Mouse (Mus musculus): ENCODE results near the gene Nrxn3. TPM values are rescaled to one million over a fixed set of nuclear protein-coding genes. Genes with fewer than 3 reads are reported as not detected.

The Nrxn3 gene
- polyA plus RNA-seq, 1 experiment from 2014 or later, result 16.9 TPM

- ATAC-seq (ENCODE audit: low FRiP score) (no peak), DNase-seq (ENCODE audit: low spot score, missing footprints) (no peak)
- 83% methylated on average over 1 of the region's 1 CpGs for WGBS
- Histone ChIP-seq H3K4me2 (no peak overlapping the region), H3K9ac (ENCODE audit: low read length) (no peak overlapping the region), H3K36me3 (ENCODE audit: control insufficient read depth, insufficient read depth, low read length) (no peaks in the 10 kb centered on the region), H3K27ac (ENCODE audit: low read depth, low read length) (no peak overlapping the region), H3K27me3 (ENCODE audit: control insufficient read depth, insufficient read depth, low read length) (no peaks in the 10 kb centered on the region), H3K4me1 (ENCODE audit: control insufficient read depth, insufficient read depth, low read length) (peaks cover 4% of the 10 kb centered on the region), H3K4me3 (ENCODE audit: low read depth, low read length) (no peak overlapping the region), H3K9me3 (ENCODE audit: control insufficient read depth, low read length) (no peaks in the 10 kb centered on the region)
Measured at GRCm38 (mm10) chr12:88830851-88831250, 108.2 kb downstream of the Nrxn3 start.

GRCm38 (mm10) chr12:88835821-88836220 lies 113.1 kb downstream of the Nrxn3 start:
- Histone ChIP-seq H3K4me2 (no peak overlapping the region), H3K4me1 (ENCODE audit: control insufficient read depth, insufficient read depth, low read length) (peaks cover 5% of the 10 kb centered on the region), H3K36me3 (ENCODE audit: control insufficient read depth, insufficient read depth, low read length) (no peaks in the 10 kb centered on the region), H3K9me3 (ENCODE audit: control insufficient read depth, low read length) (no peaks in the 10 kb centered on the region), H3K27me3 (ENCODE audit: control insufficient read depth, insufficient read depth, low read length) (no peaks in the 10 kb centered on the region), H3K4me3 (ENCODE audit: low read depth, low read length) (no peak overlapping the region), H3K9ac (ENCODE audit: low read length) (no peak overlapping the region), H3K27ac (ENCODE audit: low read depth, low read length) (no peak overlapping the region)
- 9% methylated on average over 2 of the region's 2 CpGs for WGBS
- ATAC-seq (ENCODE audit: low FRiP score), result peak; percentile 71
- no peak for DNase-seq (ENCODE audit: low spot score, missing footprints)

GRCm38 (mm10) chr12:88839724-88840123 lies 117.0 kb downstream of the Nrxn3 start:
- H3K27ac ChIP-seq (ENCODE audit: low read depth, low read length), result no peak overlapping the region
- no peaks in the 10 kb centered on the region for H3K9me3 ChIP-seq (ENCODE audit: control insufficient read depth, low read length)
- no peaks in the 10 kb centered on the region for H3K36me3 ChIP-seq (ENCODE audit: control insufficient read depth, insufficient read depth, low read length)
- WGBS, result 94% methylated on average over 7 of the region's 7 CpGs
- no peaks in the 10 kb centered on the region for H3K27me3 ChIP-seq (ENCODE audit: control insufficient read depth, insufficient read depth, low read length)
- no peak overlapping the region for H3K4me2 ChIP-seq
- no peak for ATAC-seq (ENCODE audit: low FRiP score)
- no peak overlapping the region for H3K4me3 ChIP-seq (ENCODE audit: low read depth, low read length)
- H3K9ac ChIP-seq (ENCODE audit: low read length), result no peak overlapping the region
- peaks cover 5% of the 10 kb centered on the region for H3K4me1 ChIP-seq (ENCODE audit: control insufficient read depth, insufficient read depth, low read length)
- DNase-seq (ENCODE audit: low spot score, missing footprints), result no peak

- no peak for DNase-seq (ENCODE audit: low spot score, missing footprints)
- no peak overlapping the region for H3K4me3 ChIP-seq (ENCODE audit: low read depth, low read length)
- H3K4me2 ChIP-seq, result no peak overlapping the region
- no peaks in the 10 kb centered on the region for H3K36me3 ChIP-seq (ENCODE audit: control insufficient read depth, insufficient read depth, low read length)
- ATAC-seq (ENCODE audit: low FRiP score), result no peak
- no peaks in the 10 kb centered on the region for H3K27me3 ChIP-seq (ENCODE audit: control insufficient read depth, insufficient read depth, low read length)
- H3K27ac ChIP-seq (ENCODE audit: low read depth, low read length), result no peak overlapping the region
- no peak overlapping the region for H3K9ac ChIP-seq (ENCODE audit: low read length)
- WGBS, result 59% methylated on average over 6 of the region's 6 CpGs
- no peaks in the 10 kb centered on the region for H3K4me1 ChIP-seq (ENCODE audit: control insufficient read depth, insufficient read depth, low read length)
- no peaks in the 10 kb centered on the region for H3K9me3 ChIP-seq (ENCODE audit: control insufficient read depth, low read length)
Measured at GRCm38 (mm10) chr12:88841350-88841749, 118.7 kb downstream of the Nrxn3 start.

- ATAC-seq (ENCODE audit: low FRiP score) (peak; percentile 89), DNase-seq (ENCODE audit: low spot score, missing footprints) (peak; percentile 86)
- Histone ChIP-seq H3K9ac (ENCODE audit: low read length) (no peak overlapping the region), H3K27ac (ENCODE audit: low read depth, low read length) (no peak overlapping the region), H3K27me3 (ENCODE audit: control insufficient read depth, insufficient read depth, low read length) (no peaks in the 10 kb centered on the region), H3K4me3 (ENCODE audit: low read depth, low read length) (no peak overlapping the region), H3K4me2 (no peak overlapping the region), H3K36me3 (ENCODE audit: control insufficient read depth, insufficient read depth, low read length) (no peaks in the 10 kb centered on the region), H3K4me1 (ENCODE audit: control insufficient read depth, insufficient read depth, low read length) (peaks cover 7% of the 10 kb centered on the region; the same call in 1 of the 2 replicates), H3K9me3 (ENCODE audit: control insufficient read depth, low read length) (no peaks in the 10 kb centered on the region)
- 33% methylated on average over 6 of the region's 6 CpGs for WGBS
Measured at GRCm38 (mm10) chr12:88850400-88851179, 127.9 kb downstream of the Nrxn3 start.

GRCm38 (mm10) chr12:88854039-88854438 lies 131.4 kb downstream of the Nrxn3 start:
- ATAC-seq (ENCODE audit: low FRiP score) (no peak), DNase-seq (ENCODE audit: low spot score, missing footprints) (no peak)
- H3K4me2 ChIP-seq, result no peak overlapping the region
- no peaks in the 10 kb centered on the region for H3K9me3 ChIP-seq (ENCODE audit: control insufficient read depth, low read length)
- 91% methylated on average over 4 of the region's 4 CpGs for WGBS
- H3K9ac ChIP-seq (ENCODE audit: low read length), result no peak overlapping the region
- H3K4me1 ChIP-seq (ENCODE audit: control insufficient read depth, insufficient read depth, low read length), result peaks cover 7% of the 10 kb centered on the region; the same call in 1 of the 2 replicates
- H3K4me3 ChIP-seq (ENCODE audit: low read depth, low read length), result no peak overlapping the region
- H3K36me3 ChIP-seq (ENCODE audit: control insufficient read depth, insufficient read depth, low read length), result no peaks in the 10 kb centered on the region
- H3K27ac ChIP-seq (ENCODE audit: low read depth, low read length), result no peak overlapping the region
- H3K27me3 ChIP-seq (ENCODE audit: control insufficient read depth, insufficient read depth, low read length), result no peaks in the 10 kb centered on the region

GRCm38 (mm10) chr12:88857701-88858100 lies 135.0 kb downstream of the Nrxn3 start:
- Histone ChIP-seq H3K9me3 (ENCODE audit: control insufficient read depth, low read length) (no peaks in the 10 kb centered on the region), H3K36me3 (ENCODE audit: control insufficient read depth, insufficient read depth, low read length) (no peaks in the 10 kb centered on the region), H3K4me2 (no peak overlapping the region), H3K4me3 (ENCODE audit: low read depth, low read length) (no peak overlapping the region), H3K27ac (ENCODE audit: low read depth, low read length) (no peak overlapping the region), H3K27me3 (ENCODE audit: control insufficient read depth, insufficient read depth, low read length) (no peaks in the 10 kb centered on the region), H3K4me1 (ENCODE audit: control insufficient read depth, insufficient read depth, low read length) (peaks cover 7% of the 10 kb centered on the region), H3K9ac (ENCODE audit: low read length) (no peak overlapping the region)
- ATAC-seq (ENCODE audit: low FRiP score) (no peak), DNase-seq (ENCODE audit: low spot score, missing footprints) (no peak)
- WGBS, result 84% methylated on average over 2 of the region's 2 CpGs

- Histone ChIP-seq H3K4me2 (no peak overlapping the region), H3K27me3 (ENCODE audit: control insufficient read depth, insufficient read depth, low read length) (no peaks in the 10 kb centered on the region), H3K9me3 (ENCODE audit: control insufficient read depth, low read length) (no peaks in the 10 kb centered on the region), H3K36me3 (ENCODE audit: control insufficient read depth, insufficient read depth, low read length) (no peaks in the 10 kb centered on the region), H3K9ac (ENCODE audit: low read length) (no peak overlapping the region), H3K27ac (ENCODE audit: low read depth, low read length) (no peak overlapping the region), H3K4me1 (ENCODE audit: control insufficient read depth, insufficient read depth, low read length) (peaks cover 9% of the 10 kb centered on the region), H3K4me3 (ENCODE audit: low read depth, low read length) (no peak overlapping the region)
- WGBS, result 51% methylated on average over 6 of the region's 6 CpGs
- ATAC-seq (ENCODE audit: low FRiP score) (peak; percentile 52), DNase-seq (ENCODE audit: low spot score, missing footprints) (no peak)
Measured at GRCm38 (mm10) chr12:88859456-88860345, 137.0 kb downstream of the Nrxn3 start.

- H3K4me3 ChIP-seq (ENCODE audit: low read depth, low read length), result no peak overlapping the region
- no peak overlapping the region for H3K4me2 ChIP-seq
Measured at GRCm38 (mm10) chr12:88860397-88860796, 137.7 kb downstream of the Nrxn3 start.

More at GRCm38 (mm10) chr12:88860397-88860796, 137.7 kb downstream of the Nrxn3 start:
- no peak for ATAC-seq (ENCODE audit: low FRiP score)
- DNase-seq (ENCODE audit: low spot score, missing footprints), result no peak
- H3K36me3 ChIP-seq (ENCODE audit: control insufficient read depth, insufficient read depth, low read length), result no peaks in the 10 kb centered on the region
- H3K27ac ChIP-seq (ENCODE audit: low read depth, low read length), result no peak overlapping the region; the same call in 1 of the 2 replicates
- H3K9ac ChIP-seq (ENCODE audit: low read length), result no peak overlapping the region
- no peaks in the 10 kb centered on the region for H3K9me3 ChIP-seq (ENCODE audit: control insufficient read depth, low read length)
- no peaks in the 10 kb centered on the region for H3K27me3 ChIP-seq (ENCODE audit: control insufficient read depth, insufficient read depth, low read length)
- 55% methylated on average over 4 of the region's 4 CpGs for WGBS
- peaks cover 9% of the 10 kb centered on the region for H3K4me1 ChIP-seq (ENCODE audit: control insufficient read depth, insufficient read depth, low read length)

All from midbrain, embryonic 11.5 days (tissue).